Mouse (Mus musculus): ENCODE results near the gene Fads3. TPM values are rescaled to one million over a fixed set of nuclear protein-coding genes. Genes with fewer than 3 reads are reported as not detected.

The Fads3 gene
- total and polyA plus RNA-seq, 3 experiments: 2.3 to 11.2 TPM; not detected in 1

DNA sequence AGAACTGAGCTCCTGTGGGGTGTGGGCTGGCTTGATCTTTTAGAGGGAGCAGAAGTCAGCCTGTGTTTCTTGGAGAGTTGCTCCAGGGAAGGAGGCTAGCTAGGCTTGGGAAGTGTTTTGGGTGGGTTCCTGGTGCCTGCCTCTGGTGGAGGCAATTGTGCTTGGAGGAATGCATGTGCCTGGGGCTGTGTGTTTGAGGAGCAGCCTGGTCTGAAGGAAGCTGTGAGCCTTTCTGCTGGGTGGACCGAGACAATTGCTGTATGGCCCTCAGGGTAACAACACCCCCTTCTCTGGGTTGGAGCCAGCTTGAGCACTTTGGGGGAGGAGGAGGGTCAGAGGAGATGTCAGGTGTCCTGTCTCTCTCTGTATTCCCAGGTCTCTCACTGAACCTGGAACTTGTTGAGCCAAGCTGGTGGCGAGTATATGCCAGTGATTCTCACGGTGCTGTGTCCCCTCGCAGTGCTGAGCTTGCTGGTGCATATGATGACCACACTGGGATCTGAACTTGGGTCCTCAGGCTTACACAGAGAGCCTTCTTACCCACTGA is 22.1 kb upstream of the Fads3 start:
- Histone ChIP-seq H3K79me2 (ENCODE audit: control insufficient read depth, insufficient read depth, low read length, poor library complexity) (no peaks in the 10 kb centered on the region), H3K4me1 (ENCODE audit: control insufficient read depth in 1 of 2, insufficient read depth in 2 of 2, low read length in 2 of 2) (peaks cover 1 to 25% of the 10 kb centered on the region in 2 experiments; a peak in 3 of 4 replicates), H3K4me3 (ENCODE audit: control insufficient read depth in 1 of 2, insufficient read depth in 1 of 2, low read depth in 2 of 2, low read length in 2 of 2) (no peak overlapping the region), H3K9ac (ENCODE audit: control insufficient read depth, low read depth, low read length, poor library complexity, severe bottlenecking) (no peak overlapping the region), H3K36me3 (ENCODE audit: control insufficient read depth in 1 of 2, insufficient read depth in 2 of 2, low read length in 2 of 2) (peaks cover 0 to 12% of the 10 kb centered on the region in 2 experiments; a peak in 2 of 4 replicates), H3K9me3 (replicated peaks; ENCODE audit: insufficient read depth, low read length) (no peaks in the 10 kb centered on the region), H3K27ac (ENCODE audit: control insufficient read depth, low read depth, low read length) (no peak overlapping the region), H3K27me3 (ENCODE audit: control insufficient read depth in 1 of 2, insufficient read depth in 2 of 2, low read length in 2 of 2) (no peaks in the 10 kb centered on the region; a peak in 1 of 4 replicates)
- TF ChIP-seq ETS1 (IDR thresholded peaks at IDR 0.05; ENCODE audit: low read depth, low read length) (no peak), ZKSCAN1 (IDR thresholded peaks at IDR 0.05; ENCODE audit: low read depth, low read length) (no peak), GATA1 (IDR thresholded peaks at IDR 0.05; ENCODE audit: low read depth, low read length) (no peak), ZMIZ1 (IDR thresholded peaks at IDR 0.05; ENCODE audit: low read depth, low read length) (no peak), UBTF (IDR thresholded peaks at IDR 0.05; ENCODE audit: borderline replicate concordance, insufficient read depth, low read depth, low read length) (no peak), TCF12 (IDR thresholded peaks at IDR 0.05; ENCODE audit: low read depth, low read length) (no peak), MXI1 (IDR thresholded peaks at IDR 0.05; ENCODE audit: low read depth, low read length) (no peak)
- DNase-seq (ENCODE audit: low read depth, low spot score): no peak

DNA sequence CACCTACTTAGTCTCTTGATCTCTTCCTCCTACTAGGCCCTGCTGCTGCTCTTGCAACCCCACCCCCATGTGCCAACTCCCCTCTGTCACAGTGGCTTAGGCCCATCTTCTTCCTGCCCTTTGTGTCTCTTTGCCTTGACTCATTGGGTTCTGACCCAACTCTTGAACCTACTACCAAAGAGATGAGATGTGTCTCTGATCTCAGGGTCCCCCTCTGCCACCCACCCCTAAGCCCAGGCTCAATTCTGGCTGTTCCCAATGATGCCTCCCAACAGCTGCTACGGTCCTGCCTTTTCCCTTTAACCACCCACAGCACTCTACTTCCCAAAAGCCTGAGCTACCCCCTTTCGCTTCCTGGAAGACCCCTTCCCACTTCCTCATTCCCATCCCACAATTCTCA is 19.4 kb upstream of the Fads3 start:
- Histone ChIP-seq H3K4me3 (ENCODE audit: control insufficient read depth in 1 of 2, insufficient read depth in 1 of 2, low read depth in 2 of 2, low read length in 2 of 2) (no peak overlapping the region), H3K79me2 (ENCODE audit: control insufficient read depth, insufficient read depth, low read length, poor library complexity) (no peaks in the 10 kb centered on the region), H3K36me3 (ENCODE audit: control insufficient read depth in 1 of 2, insufficient read depth in 2 of 2, low read length in 2 of 2) (peaks cover 0 to 3% of the 10 kb centered on the region in 2 experiments; a peak in 1 of 4 replicates), H3K9me3 (replicated peaks; ENCODE audit: insufficient read depth, low read length) (no peaks in the 10 kb centered on the region), H3K9ac (ENCODE audit: control insufficient read depth, low read depth, low read length, poor library complexity, severe bottlenecking) (no peak overlapping the region), H3K27ac (ENCODE audit: control insufficient read depth, low read depth, low read length) (no peak overlapping the region), H3K4me1 (ENCODE audit: control insufficient read depth in 1 of 2, insufficient read depth in 2 of 2, low read length in 2 of 2) (peaks cover 0 to 10% of the 10 kb centered on the region in 2 experiments; a peak in 1 of 4 replicates), H3K27me3 (ENCODE audit: control insufficient read depth in 1 of 2, insufficient read depth in 2 of 2, low read length in 2 of 2) (no peaks in the 10 kb centered on the region; a peak in 1 of 4 replicates)
- DNase-seq (ENCODE audit: low read depth, low spot score): no peak
- no peak for TF ChIP-seq MAZ (IDR thresholded peaks at IDR 0.05; ENCODE audit: low read depth, low read length)
- TF ChIP-seq ZKSCAN1 (IDR thresholded peaks at IDR 0.05; ENCODE audit: low read depth, low read length): no peak
- no peak for TF ChIP-seq SMC3 (IDR thresholded peaks at IDR 0.05; ENCODE audit: low read depth, low read length)
- TF ChIP-seq MAFK (IDR thresholded peaks at IDR 0.05; ENCODE audit: borderline replicate concordance, low read depth, low read length): no peak
- no peak for TF ChIP-seq POLR2AphosphoS2 (IDR thresholded peaks at IDR 0.05; ENCODE audit: low read length)
- no peak for TF ChIP-seq MEF2A (IDR thresholded peaks at IDR 0.05; ENCODE audit: extremely low read depth, insufficient replicate concordance, low read depth, low read length, poor library complexity, severe bottlenecking)
- TF ChIP-seq MAX (IDR thresholded peaks at IDR 0.05; ENCODE audit: low read length): no peak
- no peak for TF ChIP-seq CHD2 (IDR thresholded peaks at IDR 0.05; ENCODE audit: low read length)
- TF ChIP-seq BHLHE40 (IDR thresholded peaks at IDR 0.05; ENCODE audit: borderline replicate concordance, low read depth, low read length): no peak
- no peak for TF ChIP-seq NRF1 (IDR thresholded peaks at IDR 0.05; ENCODE audit: insufficient read depth, low read depth, low read length, poor library complexity, severe bottlenecking)
- TF ChIP-seq TBP (IDR thresholded peaks at IDR 0.05; ENCODE audit: low read depth, low read length): no peak
- no peak for TF ChIP-seq POLR2A (IDR thresholded peaks at IDR 0.05; ENCODE audit: control insufficient read depth in 1 of 2, insufficient read depth in 1 of 2, low read depth in 1 of 2, low read length in 2 of 2, poor library complexity in 1 of 2)

Data from MEL (cell line).